Mouse (Mus musculus) bone marrow macrophage, adult 2 months (primary cell): ENCODE measurements around the gene Hmbs. TPM values are rescaled to one million over a fixed set of nuclear protein-coding genes. Genes with fewer than 3 reads are reported as not detected.
"Not testable (repeated sequence)": the region's sequence is repeated elsewhere in the genome, so short reads cannot be mapped to it uniquely, and the experiment has no call there.

Experiments used
- H3K27ac ChIP-seq: 2 replicates; pipeline ENCODE4 v1.5.1; 2012; ENCODE audit warnings: low read depth, low read length; ENCODE audit not compliant: insufficient read depth
- H3K4me1 ChIP-seq: 2 replicates; pipeline ENCODE4 v1.6.1; 2012; ENCODE audit warnings: low read length; ENCODE audit not compliant: control insufficient read depth, insufficient read depth
- H3K4me3 ChIP-seq: 2 replicates; pipeline ENCODE4 v1.5.1; 2012; ENCODE audit warnings: mild to moderate bottlenecking, low read length, moderate library complexity; ENCODE audit not compliant: insufficient read depth
- CTCF ChIP-seq: IDR thresholded peaks from 2 replicates; pipeline ENCODE4 v1.5.1; 2012; ENCODE audit warnings: low read depth, mild to moderate bottlenecking, low read length, moderate library complexity
- POLR2A ChIP-seq: IDR thresholded peaks from 2 replicates; pipeline ENCODE4 v1.6.1; 2012; ENCODE audit warnings: mild to moderate bottlenecking, low read depth, low read length, borderline replicate concordance
- polyA plus RNA-seq: library from polyadenylated mRNA; stranded (reverse); fragments of >200 nt; gene quantifications from 2 replicates; pipeline ENCODE4 v1.2.4, GENCODE M21; 2012; ENCODE audit not compliant: missing spikeins, insufficient read depth, insufficient read length

The Hmbs gene
- polyA plus RNA-seq, 1 experiment = 22.4 TPM

GRCm38 (mm10) chr9:44373386-44373785 is 29.4 kb upstream of the Hmbs start:
- TF ChIP-seq CTCF = no peak
- no peak for TF ChIP-seq POLR2A
- H3K4me1 ChIP-seq = peaks cover 11% of the 10 kb centered on the region
- H3K27ac ChIP-seq = no peak overlapping the region
- no peak overlapping the region for H3K4me3 ChIP-seq

- Histone ChIP-seq H3K27ac (no peak overlapping the region), H3K4me3 (no peak overlapping the region), H3K4me1 (no peaks in the 10 kb centered on the region)
- TF ChIP-seq CTCF (peak; percentile 32; the same call in 1 of the 2 replicates), POLR2A (no peak)
Observed at GRCm38 (mm10) chr9:44364480-44364879, 20.5 kb upstream of the Hmbs start.

GRCm38 (mm10) chr9:44361931-44362330 is 17.9 kb upstream of the Hmbs start:
- H3K4me3 ChIP-seq = peak overlapping the region; percentile 88; the same call in 1 of the 2 replicates
- H3K4me1 ChIP-seq = not testable (repeated sequence)
- H3K27ac ChIP-seq = peak overlapping the region; percentile 55

- TF ChIP-seq POLR2A (0 out of 2 replicates have a peak, but pooled peaks have one; percentile 40), CTCF (no peak)
- Histone ChIP-seq H3K4me3 (peak within 1 kb of the TSS; percentile 88), H3K27ac (peak within 1 kb of the TSS; percentile 94), H3K4me1 (no peaks in the 10 kb centered on the region)
Observed at GRCm38 (mm10) chr9:44361190-44361917, 17.3 kb upstream of the Hmbs start, which contains the start of gene Vps11. Vps11 (minus strand) TSS chr9:44361670.

GRCm38 (mm10) chr9:44357207-44357606 is 13.2 kb upstream of the Hmbs start:
- H3K4me1 ChIP-seq = no peaks in the 10 kb centered on the region
- TF ChIP-seq POLR2A (no peak), CTCF (no peak)
- no peak overlapping the region for H3K4me3 ChIP-seq
- no peak overlapping the region for H3K27ac ChIP-seq

GRCm38 (mm10) chr9:44353142-44353541 is 9.1 kb upstream of the Hmbs start:
- H3K4me3 ChIP-seq = no peak overlapping the region
- no peak overlapping the region for H3K27ac ChIP-seq
- TF ChIP-seq POLR2A (no peak), CTCF (no peak)

GRCm38 (mm10) chr9:44352337-44352736 is 8.3 kb upstream of the Hmbs start:
- Histone ChIP-seq H3K4me1 (no peaks in the 10 kb centered on the region), H3K27ac (no peak overlapping the region), H3K4me3 (no peak overlapping the region)
- TF ChIP-seq POLR2A = no peak
- TF ChIP-seq CTCF = no peak

More at GRCm38 (mm10) chr9:44353142-44353541, 9.1 kb upstream of the Hmbs start:
- H3K4me1 ChIP-seq = no peaks in the 10 kb centered on the region

GRCm38 (mm10) chr9:44351396-44351795 is 7.4 kb upstream of the Hmbs start:
- Histone ChIP-seq H3K4me3 (no peak overlapping the region), H3K27ac (no peak overlapping the region), H3K4me1 (no peaks in the 10 kb centered on the region)
- TF ChIP-seq POLR2A (no peak), CTCF (no peak)

GRCm38 (mm10) chr9:44348546-44348945 is 4.5 kb upstream of the Hmbs start:
- H3K4me1 ChIP-seq = no peaks in the 10 kb centered on the region
- H3K4me3 ChIP-seq = no peak overlapping the region
- H3K27ac ChIP-seq = no peak overlapping the region
- no peak for TF ChIP-seq CTCF

GRCm38 (mm10) chr9:44347621-44348020 is 3.6 kb upstream of the Hmbs start:
- TF ChIP-seq POLR2A (no peak), CTCF (no peak)
- peaks cover 6% of the 10 kb centered on the region for H3K4me1 ChIP-seq
- H3K4me3 ChIP-seq = no peak overlapping the region
- no peak overlapping the region for H3K27ac ChIP-seq
